Mouse (Mus musculus) heart, postnatal 25 days (tissue): ENCODE measurements around the gene Dock1. TPM values are rescaled to one million over a fixed set of nuclear protein-coding genes. Genes with fewer than 3 reads are reported as not detected.

Experiments
- DNase-seq: peaks from one replicate; pipeline ENCODE4 v3.0.0; 2022; ENCODE audit warnings: low spot score
- intact Hi-C: fragments of 180-260 bp; cut with DNase I; formaldehyde crosslinking; loops from one replicate; pipeline ENCODE4 v1.15.1; 2025
- total RNA-seq, 2 experiments: library from RNA; stranded (reverse); gene quantifications; 2 replicates each; pipeline ENCODE4 v1.2.3; 2021

Gene Dock1
- 10 to 100 TPM; 23.7 to 27.7 TPM for total RNA-seq

DNA sequence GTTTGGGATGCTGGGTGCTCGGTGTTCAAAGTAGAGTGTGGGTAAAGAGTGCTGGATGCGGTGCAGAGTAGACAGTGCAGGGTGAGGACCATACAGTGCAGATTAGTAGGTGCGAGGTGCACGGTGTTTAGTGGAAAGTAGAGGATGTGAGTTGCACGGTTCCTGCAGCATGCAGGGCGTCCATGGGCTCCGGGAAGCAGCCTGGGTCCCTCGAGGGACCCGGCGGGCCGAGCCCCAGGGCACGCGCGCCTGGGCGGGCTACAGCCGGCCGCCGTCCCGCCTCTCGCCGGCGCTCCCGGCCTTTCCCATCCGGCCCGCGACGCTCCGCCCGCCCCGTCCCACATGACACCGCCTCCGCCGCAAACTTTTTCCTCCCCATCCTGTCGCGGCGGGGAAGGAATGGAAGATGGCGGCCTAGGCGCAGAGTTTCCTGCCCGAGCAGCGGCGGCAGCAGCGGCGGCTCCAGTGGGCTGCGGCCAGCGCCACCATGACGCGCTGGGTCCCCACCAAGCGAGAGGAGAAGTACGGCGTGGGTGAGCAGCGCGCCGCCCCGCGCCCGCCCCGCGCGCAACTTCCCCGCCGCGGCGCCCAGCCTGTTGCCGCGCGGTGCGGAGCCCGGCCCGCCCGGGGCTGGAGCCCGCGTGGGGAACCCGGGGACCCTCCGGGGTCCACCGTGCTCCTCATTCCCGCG is at the start of gene Dock1:
Gene Dock1, plus strand, starts transcription at position 343 of the 691 bp plus-strand sequence.
- intact Hi-C loops = loop anchor here (5.0 kb wide), 2 partner anchors 72 to 102 kb away; no protein-coding TSS in a partner anchor

GRCm38 (mm10) chr7:134627906-134628305 is 42.5 kb upstream of the Dock1 start:
- intact Hi-C loops = no loop called here
- DNase-seq = no peak

More for the DNA sequence above, at the start of gene Dock1:
- peak; percentile 73 for DNase-seq

- intact Hi-C loops = no loop called here
- DNase-seq = no peak
These were observed 20.1 kb upstream of the Dock1 start for GRCm38 (mm10) chr7:134650246-134650830.

DNA sequence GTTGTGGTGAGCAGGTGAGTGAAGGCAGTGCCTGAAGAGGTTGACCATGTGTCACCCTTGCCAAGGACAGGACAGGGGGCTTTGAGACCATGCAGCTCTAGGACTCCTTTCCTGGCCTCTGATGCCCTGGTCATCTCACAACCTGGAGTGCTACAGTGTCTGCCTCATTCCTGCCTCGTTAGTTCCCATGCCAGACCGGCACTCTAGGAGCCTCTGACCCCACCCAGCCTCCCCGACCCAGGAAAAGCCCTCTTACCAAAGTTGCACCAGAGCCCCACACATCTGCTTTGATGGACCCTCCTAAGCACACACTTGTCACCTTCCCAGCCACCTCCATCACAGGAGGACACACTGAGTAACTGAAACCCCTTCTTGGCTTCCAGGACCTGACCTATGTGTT is 19.4 kb upstream of the Dock1 start:
- DNase-seq = no peak
- intact Hi-C loops = no loop called here

DNA sequence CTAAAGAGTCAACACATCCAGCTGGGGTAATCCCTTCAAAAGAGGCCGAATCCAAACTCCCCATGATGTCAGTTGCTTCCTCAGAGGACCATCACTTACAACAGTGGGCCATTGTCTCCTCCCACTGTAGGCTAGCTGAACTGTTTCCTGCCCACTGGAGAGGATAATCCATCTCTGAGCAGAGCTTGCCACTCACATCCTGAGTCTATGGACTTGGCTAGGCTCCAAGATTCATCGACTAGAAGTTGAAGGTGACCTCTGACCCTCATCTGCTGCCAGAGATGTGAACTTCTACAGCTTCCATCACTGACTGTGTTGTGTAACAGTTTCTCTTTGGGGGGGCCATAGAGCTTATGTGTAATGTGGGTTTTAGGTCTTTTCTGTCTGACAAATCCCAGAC is 7.2 kb upstream of the Dock1 start:
- DNase-seq = no peak
- intact Hi-C loops = no loop called here

- intact Hi-C loops = no loop called here
- no peak for DNase-seq
These were observed 4.7 kb upstream of the Dock1 start for GRCm38 (mm10) chr7:134665642-134666282.

DNA sequence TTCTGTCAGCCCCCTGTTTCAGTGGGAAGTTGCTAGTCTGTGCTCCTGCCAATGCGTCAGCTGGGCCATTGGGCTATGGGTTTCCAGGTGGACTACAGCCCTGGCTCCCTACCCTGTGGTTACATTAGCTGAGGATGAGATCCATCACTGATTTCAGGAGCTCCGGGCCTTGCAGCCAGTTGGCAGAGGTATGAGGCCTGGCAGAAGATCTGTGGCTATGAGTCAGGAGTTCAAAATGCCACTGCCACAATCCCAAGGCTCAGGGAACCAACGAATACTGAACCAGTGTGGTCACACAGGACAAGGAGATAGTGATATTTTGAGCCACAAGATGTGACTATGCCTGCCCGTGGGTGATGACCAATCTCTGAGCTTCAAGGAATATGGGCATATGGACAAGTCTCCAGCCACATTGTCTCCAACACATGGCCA is 3.2 kb upstream of the Dock1 start:
- intact Hi-C loops = no loop called here
- no peak for DNase-seq

GRCm38 (mm10) chr7:134669474-134670311 is 761 bp upstream of the Dock1 start:
- intact Hi-C loops = loop anchor here (5.0 kb wide), 2 partner anchors 73 to 103 kb away; no protein-coding TSS in a partner anchor
- no peak for DNase-seq

GRCm38 (mm10) chr7:134671003-134671461 is 578 bp downstream of the Dock1 start:
- intact Hi-C loops = loop anchor here (5.0 kb wide), 2 partner anchors 71 to 101 kb away; no protein-coding TSS in a partner anchor
- DNase-seq = peak; percentile 23

- no peak for DNase-seq
- intact Hi-C loops = loop anchor here (5.0 kb wide), 2 partner anchors 71 to 101 kb away; no protein-coding TSS in a partner anchor
These were observed 1.0 kb downstream of the Dock1 start for GRCm38 (mm10) chr7:134671467-134671901.

GRCm38 (mm10) chr7:134673135-134673534 is 2.7 kb downstream of the Dock1 start:
- intact Hi-C loops = loop anchor here (5.0 kb wide), 2 partner anchors 69 to 99 kb away; no protein-coding TSS in a partner anchor

DNA sequence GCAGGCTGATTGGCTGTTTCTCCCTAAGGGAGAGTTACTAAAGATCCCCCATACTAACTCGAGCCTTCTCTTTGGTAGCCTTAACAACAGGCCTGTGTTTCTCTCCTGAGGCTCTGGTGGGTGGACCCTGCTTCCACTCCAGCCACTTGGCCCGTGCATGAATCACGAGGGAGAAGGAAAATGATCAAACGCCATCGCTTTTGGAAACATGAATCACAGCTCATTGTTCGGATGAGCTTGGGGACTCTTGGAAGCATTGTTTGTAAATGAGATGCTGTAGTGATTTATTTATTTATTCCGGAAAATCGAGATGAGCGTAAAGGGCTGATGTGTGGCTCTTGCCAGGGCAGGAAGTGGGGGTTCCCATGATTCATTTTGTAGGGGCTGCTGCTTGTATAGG is 3.5 kb downstream of the Dock1 start:
- intact Hi-C loops = loop anchor here (5.0 kb wide), 2 partner anchors 68 to 98 kb away; no protein-coding TSS in a partner anchor
- DNase-seq = peak; percentile 19

More at GRCm38 (mm10) chr7:134673135-134673534, 2.7 kb downstream of the Dock1 start:
- no peak for DNase-seq

DNA sequence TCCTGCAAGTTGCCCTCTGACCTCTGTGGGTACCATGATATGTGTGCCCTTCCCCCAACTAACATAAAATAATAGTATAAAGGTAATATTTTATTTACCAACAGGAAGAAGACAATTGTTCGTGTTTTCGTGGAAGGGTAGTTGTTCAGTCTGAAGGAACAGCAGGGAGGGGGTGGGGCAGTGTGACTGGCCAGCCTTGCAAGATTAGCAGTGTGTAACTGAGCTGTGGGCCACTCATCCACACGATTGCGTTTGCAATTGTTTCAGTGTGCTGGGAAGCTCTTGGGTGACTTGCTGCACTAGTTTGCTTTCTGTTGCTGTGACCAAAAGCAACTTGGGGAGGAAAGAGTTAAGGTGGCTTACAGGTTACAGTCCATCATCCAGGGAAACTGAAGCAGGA is 7.4 kb downstream of the Dock1 start:
- DNase-seq = no peak
- intact Hi-C loops = no loop called here

GRCm38 (mm10) chr7:134679314-134680158 is 9.1 kb downstream of the Dock1 start:
- intact Hi-C loops = no loop called here
- no peak for DNase-seq

DNA sequence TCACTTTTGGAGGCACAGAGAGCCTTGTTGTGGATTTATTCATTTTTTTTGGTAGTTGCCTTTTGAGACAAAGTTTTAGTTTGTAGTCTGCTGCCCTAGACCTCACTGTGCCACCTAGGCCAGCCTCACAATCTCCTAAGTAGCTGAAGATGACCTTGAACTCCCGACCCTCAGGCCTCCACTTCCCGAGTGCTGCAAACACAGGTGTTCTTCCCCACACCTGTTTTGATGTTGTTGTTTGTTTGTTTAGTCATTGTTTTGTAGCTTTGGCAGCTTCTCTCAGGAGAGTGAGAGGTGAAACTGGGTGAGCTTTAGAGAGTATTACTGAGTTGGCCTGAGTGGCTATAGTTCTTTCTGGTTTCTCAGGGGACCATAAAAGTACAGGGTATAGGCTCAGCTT is 9.7 kb downstream of the Dock1 start:
- intact Hi-C loops = no loop called here
- DNase-seq = no peak

DNA sequence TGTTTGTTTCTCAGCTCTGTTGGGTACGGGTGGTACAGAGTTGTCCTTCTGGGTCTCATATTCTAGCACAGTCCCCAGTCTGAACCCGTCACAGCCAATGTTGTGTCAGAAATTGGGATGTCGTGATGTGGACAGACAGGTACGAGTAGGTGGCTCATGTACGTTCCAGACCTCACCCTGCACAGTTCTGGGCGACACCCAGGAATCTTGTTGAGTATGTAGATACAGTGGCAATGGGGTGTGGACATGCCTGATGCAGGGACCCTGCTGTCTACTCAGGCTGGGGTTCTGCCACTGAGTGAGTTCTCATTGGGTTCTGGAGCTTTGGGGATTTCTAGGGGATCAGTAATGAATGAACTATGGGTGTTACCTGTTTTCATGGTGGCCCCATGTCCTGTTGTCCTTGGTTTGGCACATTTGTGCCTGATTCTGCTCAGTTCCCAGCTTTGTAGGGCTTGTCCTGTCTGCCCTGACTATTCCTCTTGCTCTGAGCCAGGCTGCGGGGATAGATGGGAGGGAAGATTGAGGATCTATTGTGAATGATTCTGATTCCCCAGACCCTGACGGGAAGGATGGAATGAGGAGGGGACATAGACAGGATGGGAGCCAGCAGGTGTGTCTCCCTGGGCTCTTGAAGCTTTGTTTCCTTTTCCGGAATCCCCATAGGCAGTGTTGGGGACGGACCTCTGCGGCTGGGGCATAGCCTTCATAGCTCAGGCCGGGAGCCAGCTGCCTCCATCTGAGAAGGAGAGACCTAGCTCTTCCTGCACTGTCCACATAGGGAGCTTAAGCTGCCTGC is 11.5 kb downstream of the Dock1 start:
- intact Hi-C loops = no loop called here

DNA sequence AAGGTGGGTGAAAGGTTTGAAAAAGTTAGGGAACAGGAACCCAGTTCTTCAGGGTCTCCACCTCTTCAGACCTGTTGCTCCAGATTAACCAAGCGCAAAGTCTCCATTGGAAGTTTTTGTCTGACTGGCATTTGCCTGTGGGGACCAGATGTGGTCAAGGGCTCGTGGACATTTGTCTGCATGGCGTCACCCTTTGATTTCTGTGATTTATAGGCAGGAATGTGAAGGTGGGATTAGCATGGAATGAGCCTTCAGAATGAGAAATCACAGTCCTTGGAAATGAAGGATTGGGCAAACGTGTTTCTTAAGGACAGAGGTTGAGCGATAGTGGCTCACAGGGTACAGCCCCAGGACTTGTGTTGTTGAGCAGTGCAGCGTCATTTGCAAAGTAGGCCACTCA is 17.9 kb downstream of the Dock1 start:
- intact Hi-C loops = no loop called here
- no peak for DNase-seq

More for the DNA sequence above, 11.5 kb downstream of the Dock1 start:
- DNase-seq = no peak

GRCm38 (mm10) chr7:134690118-134690517 is 19.7 kb downstream of the Dock1 start:
- DNase-seq = no peak
- intact Hi-C loops = no loop called here
